Mouse (Mus musculus): Measurements from ENCODE around the gene Fcf1.

The Fcf1 gene

GRCm38 (mm10) chr12:84968831-84969655 is 1.7 kb upstream of the Fcf1 start:
- in situ Hi-C loops (cut with MseI, MboI) = no loop called here

- in situ Hi-C loops (cut with MseI, MboI) = no loop called here
Measured at GRCm38 (mm10) chr12:84969656-84970427, 855 bp upstream of the Fcf1 start.

- in situ Hi-C loops (cut with MseI, MboI) = no loop called here
Measured at GRCm38 (mm10) chr12:84979264-84979862, 8.7 kb downstream of the Fcf1 start.

GRCm38 (mm10) chr12:84989456-84989855 is 18.8 kb downstream of the Fcf1 start:
- in situ Hi-C loops (cut with MseI, MboI) = no loop called here

GRCm38 (mm10) chr12:84995112-84995761 is 24.5 kb downstream of the Fcf1 start:
- in situ Hi-C loops (cut with MseI, MboI) = no loop called here

DNA sequence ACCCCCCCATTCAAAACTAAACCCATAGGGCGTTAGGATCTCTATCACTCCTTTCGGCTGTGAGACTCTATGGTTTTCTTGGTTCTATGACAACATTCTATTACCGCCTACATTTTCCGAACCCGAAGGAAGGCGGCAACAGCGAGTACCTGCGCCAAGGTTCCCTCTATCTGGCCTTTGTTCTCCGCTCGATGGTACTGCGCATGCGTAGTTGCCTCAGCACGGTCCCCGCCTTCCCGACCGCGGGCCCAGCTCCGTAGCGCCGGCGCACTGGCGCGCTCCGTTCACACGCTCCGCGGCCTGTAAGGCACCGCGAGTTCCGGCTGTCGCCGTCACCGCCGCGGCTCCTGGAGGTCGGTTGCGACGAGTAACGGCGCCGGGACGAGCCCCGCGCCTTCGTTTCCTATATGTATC is 25.4 kb downstream of the Fcf1 start, which contains the start of gene Ylpm1:
Ylpm1 (plus strand) TSS at position 239 of the 414 bp plus-strand sequence.
- in situ Hi-C loops (cut with MseI, MboI) = no loop called here

DNA sequence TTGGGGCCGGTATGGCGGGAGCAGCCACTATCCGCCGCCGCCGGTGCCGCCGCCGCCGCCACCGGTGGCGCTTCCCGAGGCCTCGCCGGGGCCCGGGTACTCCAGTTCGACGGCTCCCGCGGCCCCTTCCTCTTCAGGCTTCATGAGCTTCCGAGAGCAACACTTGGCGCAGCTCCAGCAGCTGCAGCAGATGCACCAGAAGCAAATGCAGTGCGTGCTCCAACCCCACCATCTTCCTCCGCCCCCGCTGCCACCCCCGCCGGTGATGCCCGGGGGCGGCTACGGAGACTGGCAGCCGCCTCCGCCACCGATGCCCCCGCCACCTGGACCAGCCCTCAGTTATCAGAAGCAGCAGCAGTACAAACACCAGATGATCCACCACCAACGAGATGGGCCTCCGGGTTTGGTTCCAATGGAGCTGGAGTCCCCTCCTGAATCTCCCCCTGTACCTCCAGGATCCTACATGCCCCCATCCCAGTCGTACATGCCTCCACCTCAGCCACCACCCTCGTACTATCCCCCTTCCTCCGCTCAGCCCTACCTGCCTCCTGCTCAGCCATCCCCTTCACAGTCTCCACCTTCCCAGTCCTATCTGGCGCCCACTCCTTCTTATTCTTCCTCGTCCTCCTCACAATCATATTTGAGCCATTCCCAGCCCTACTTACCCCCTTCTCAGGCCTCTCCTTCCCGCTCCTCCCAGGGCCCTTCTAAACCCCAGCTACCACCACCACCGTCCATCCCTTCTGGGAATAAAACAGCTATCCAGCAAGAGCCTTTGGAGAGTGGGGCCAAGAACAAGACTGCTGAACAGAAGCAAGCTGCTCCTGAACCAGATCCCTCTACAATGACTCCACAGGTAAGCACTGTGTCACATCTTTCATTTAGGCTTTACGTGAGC is 26.1 kb downstream of the Fcf1 start:
- in situ Hi-C loops (cut with MseI, MboI) = no loop called here

DNA sequence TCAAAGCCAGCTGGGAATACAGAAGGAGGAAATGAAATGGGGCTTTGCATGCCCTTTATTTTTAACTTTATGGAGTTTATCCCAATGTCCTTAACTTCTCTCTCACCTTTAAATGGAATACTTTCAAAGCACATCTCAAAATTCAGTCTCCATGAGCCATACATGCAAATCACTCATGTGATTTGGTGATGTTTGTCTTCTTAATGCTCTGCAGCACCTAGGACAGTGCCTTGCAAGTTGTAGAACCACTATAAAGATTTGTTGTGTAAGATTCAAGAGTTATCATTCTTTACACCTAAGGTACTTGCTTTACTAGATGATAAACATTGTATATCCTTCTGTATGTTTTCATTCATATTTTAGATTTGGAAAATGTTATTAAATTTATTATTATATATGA is 28.4 kb downstream of the Fcf1 start:
- in situ Hi-C loops (cut with MseI, MboI) = no loop called here

DNA sequence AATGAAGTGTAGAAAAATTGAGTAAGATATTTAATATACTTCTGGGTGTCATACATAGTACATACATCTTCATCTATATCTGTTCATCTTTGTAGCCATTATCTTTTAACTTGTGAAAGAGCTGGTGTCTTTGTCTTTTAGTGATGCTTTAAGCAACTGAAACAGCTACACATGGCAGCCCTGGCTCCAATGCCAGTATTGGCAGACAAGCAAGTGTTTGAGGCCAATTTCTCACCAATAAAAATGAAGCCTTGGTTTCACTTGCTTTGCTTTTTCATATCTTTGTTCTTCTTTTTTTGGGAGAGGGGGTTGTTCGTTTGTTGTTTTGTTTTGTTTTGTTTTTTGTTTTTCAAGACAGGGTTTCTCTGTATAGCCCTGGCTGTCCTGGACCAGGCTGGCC is 35.5 kb downstream of the Fcf1 start:
- in situ Hi-C loops (cut with MseI, MboI) = no loop called here

DNA sequence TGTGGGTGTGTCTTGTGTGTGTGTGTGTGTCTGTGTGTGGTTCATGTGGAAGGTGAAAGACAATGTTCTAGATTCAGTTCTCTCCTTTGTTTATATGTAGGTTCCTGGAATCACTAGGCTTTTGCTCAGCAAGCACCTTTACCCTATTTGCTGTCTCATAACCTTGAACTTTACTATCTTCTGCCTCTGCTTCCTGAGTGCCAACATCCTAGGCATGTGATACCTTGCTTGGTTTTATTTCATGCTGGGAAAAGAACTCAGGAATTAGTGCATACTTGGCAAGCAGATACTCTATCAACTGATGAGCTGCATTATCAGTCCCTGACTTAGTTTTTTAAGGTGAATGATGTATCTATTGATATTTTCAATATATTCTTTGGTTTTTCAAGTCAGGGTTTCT is 36.3 kb downstream of the Fcf1 start:
- in situ Hi-C loops (cut with MseI, MboI) = no loop called here

GRCm38 (mm10) chr12:85009776-85010175 is 39.1 kb downstream of the Fcf1 start:
- in situ Hi-C loops (cut with MseI, MboI) = no loop called here

GRCm38 (mm10) chr12:85010541-85010940 is 39.8 kb downstream of the Fcf1 start:
- in situ Hi-C loops (cut with MseI, MboI) = no loop called here

- in situ Hi-C loops (cut with MseI, MboI) = no loop called here
Measured at GRCm38 (mm10) chr12:85012185-85012584, 41.5 kb downstream of the Fcf1 start.

- in situ Hi-C loops (cut with MseI, MboI) = no loop called here
Measured at GRCm38 (mm10) chr12:85022071-85022470, 51.4 kb downstream of the Fcf1 start.

- in situ Hi-C loops (cut with MseI, MboI) = no loop called here
Measured at GRCm38 (mm10) chr12:85032710-85033109, 62.0 kb downstream of the Fcf1 start.
